Mouse (Mus musculus) liver, postnatal 0 days (tissue): ENCODE data around the gene Lclat1.

Experiments used
- CTCF ChIP-seq: sonication (generic); IDR thresholded peaks from 2 replicates; pipeline ENCODE4 v1.5.1; 2016; ENCODE audit warnings: antibody characterized with exemption, low read depth
- EP300 ChIP-seq: IDR thresholded peaks from 2 replicates; pipeline ENCODE4 v1.6.1; 2016; ENCODE audit warnings: antibody characterized with exemption, low read depth, mild to moderate bottlenecking

DNA sequence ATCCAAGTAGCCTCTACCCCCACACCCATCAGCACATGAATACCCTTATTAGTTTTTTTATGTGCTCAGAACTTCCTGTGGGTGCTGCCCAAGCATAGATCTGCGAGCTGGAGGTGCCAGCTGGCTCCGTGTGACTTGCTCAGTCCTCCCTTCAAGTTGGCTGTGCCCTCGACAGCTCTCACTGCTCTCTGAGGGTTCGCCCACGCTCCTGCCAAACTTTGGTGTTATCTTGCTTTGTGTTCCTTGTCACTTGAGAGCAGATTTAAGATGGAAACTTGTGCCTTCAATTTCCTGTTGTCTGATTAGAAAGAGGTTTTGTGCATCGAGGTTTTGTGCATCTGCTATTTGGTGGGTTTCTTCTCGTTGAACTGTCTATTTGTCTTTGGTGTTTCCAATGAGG lies 114.3 kb downstream of the Lclat1 start:
- TF ChIP-seq CTCF (no peak), EP300 (no peak)
